In the genomic region with DNA sequence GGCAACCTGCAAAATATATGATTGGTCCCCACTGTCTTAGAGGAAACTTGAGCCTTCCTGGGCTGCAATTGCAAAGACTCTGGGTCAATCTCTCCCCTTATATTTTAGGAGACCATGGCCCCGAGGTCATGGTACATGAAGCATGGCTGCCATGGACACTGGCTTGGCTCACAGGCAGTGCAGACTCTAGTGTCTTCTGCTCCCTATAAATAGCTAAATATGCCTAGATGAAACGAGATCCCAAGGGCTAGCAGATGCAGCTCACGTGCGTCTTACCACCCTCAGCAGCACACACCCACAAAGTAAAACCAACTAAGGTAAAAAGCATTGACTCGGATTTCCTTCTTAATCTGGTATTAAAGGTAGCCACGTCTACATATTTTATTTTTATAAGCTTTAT, we compare ENCODE assay signal across 16 mouse cellular contexts.
DNase-seq lines count a peak whose midpoint lies in the region; ATAC-seq lines count a peak whose summit lies in the region.
"Had no signal": no experiment of that assay in that cellular context is flagged by ENCODE, and none has a peak within 500 bp of the region (broad histone marks: within the 10 kb centered on the region; RNA-seq: fewer than 3 reads in every experiment).

No protein-coding gene starts in this region.

- intact Hi-C loops in heart, postnatal 25 days (cut with DNase I), result no loop called here

- peaks cover 16% of the 10 kb centered on the region for H3K4me1 ChIP-seq in heart, embryonic 15.5 days (replicated peaks)
- H3K4me1 ChIP-seq in midbrain, embryonic 10.5 days, result peaks cover 10% of the 10 kb centered on the region
- no peaks in the 10 kb centered on the region for H3K4me1 ChIP-seq in midbrain, embryonic 16.5 days (ENCODE audit: control insufficient read depth, insufficient read depth, low read length)
- H3K4me1 ChIP-seq in embryonic facial prominence, embryonic 13.5 days, result peaks cover 12% of the 10 kb centered on the region
- H3K4me1 ChIP-seq: hindbrain, embryonic 15.5 days; liver, embryonic 12.5 days had no signal

- H3K4me3 ChIP-seq in heart, embryonic 15.5 days, result no peak overlapping the region
- H3K4me3 ChIP-seq in midbrain, embryonic 10.5 days, result no peak overlapping the region
- H3K4me3 ChIP-seq in midbrain, embryonic 16.5 days (ENCODE audit: low read depth, low read length), result no peak overlapping the region
- no peak overlapping the region for H3K4me3 ChIP-seq in embryonic facial prominence, embryonic 13.5 days
- H3K4me3 ChIP-seq: hindbrain, embryonic 15.5 days; liver, embryonic 12.5 days; midbrain, embryonic 12.5 days had no signal

- 0 out of 2 replicates have a peak overlapping the region, but pooled peaks have one; percentile 18 for H3K27ac ChIP-seq in heart, embryonic 15.5 days
- peak overlapping the region; percentile 73 for H3K27ac ChIP-seq in midbrain, embryonic 10.5 days (replicated peaks)
- no peak overlapping the region for H3K27ac ChIP-seq in midbrain, embryonic 16.5 days (ENCODE audit: low read length)
- H3K27ac ChIP-seq in embryonic facial prominence, embryonic 13.5 days, result peak overlapping the region; percentile 56; the same call in 1 of the 2 replicates
- H3K27ac ChIP-seq: hindbrain, embryonic 15.5 days; liver, embryonic 12.5 days; midbrain, embryonic 12.5 days had no signal

- H3K9ac ChIP-seq in heart, embryonic 15.5 days, result no peak overlapping the region
- H3K9ac ChIP-seq in midbrain, embryonic 16.5 days (ENCODE audit: low read depth, low read length), result no peak overlapping the region
- no peak overlapping the region for H3K9ac ChIP-seq in embryonic facial prominence, embryonic 13.5 days
- H3K9ac ChIP-seq: hindbrain, embryonic 15.5 days; liver, embryonic 12.5 days; midbrain, embryonic 12.5 days had no signal

- ATAC-seq in heart, embryonic 15.5 days (replicated peaks; ENCODE audit: insufficient number of reproducible peaks, insufficient read depth, low FRiP score, low read depth), result no peak
- ATAC-seq in midbrain, embryonic 16.5 days, result no peak
- no peak for ATAC-seq in embryonic facial prominence, embryonic 13.5 days (ENCODE audit: insufficient number of reproducible peaks, insufficient read depth, low FRiP score, low TSS enrichment, low read depth)
- ATAC-seq: forebrain, embryonic 14.5 days; liver, embryonic 12.5 days; lung, postnatal 0 days had no signal

- 47% methylated on average over 6 of the region's 6 CpGs for WGBS in heart, embryonic 15.5 days
- 63% methylated on average over 6 of the region's 6 CpGs for WGBS in midbrain, embryonic 10.5 days
- whole genome bisulfite sequencing in midbrain, embryonic 16.5 days, result 58% methylated on average over 6 of the region's 6 CpGs
- WGBS in embryonic facial prominence, embryonic 13.5 days, result 27% methylated on average over 6 of the region's 6 CpGs

- DNase-seq in heart, postnatal 25 days (ENCODE audit: low spot score), result no peak
- no peak for DNase-seq in midbrain, embryonic 10.5 days (ENCODE audit: low spot score)
- DNase-seq in mesoderm, embryonic 11.5 days (ENCODE audit: low read depth, low spot score), result peak; percentile 17
- DNase-seq in spleen, adult 12 weeks (ENCODE audit: low spot score), result no peak
- no peak for DNase-seq in adrenal gland, adult 18-20 months (ENCODE audit: low spot score in 2 of 2)
- DNase-seq: cerebellum, adult 18-20 months; kidney, adult 8-10 months; right cerebral cortex, postnatal 14 days had no signal

- no peaks in the 10 kb centered on the region for H3K9me3 ChIP-seq in heart, embryonic 15.5 days (replicated peaks)
- H3K9me3 ChIP-seq in midbrain, embryonic 10.5 days (replicated peaks), result no peaks in the 10 kb centered on the region
- no peaks in the 10 kb centered on the region for H3K9me3 ChIP-seq in midbrain, embryonic 16.5 days (replicated peaks; ENCODE audit: control insufficient read depth, low read length, poor library complexity, severe bottlenecking)
- H3K9me3 ChIP-seq in embryonic facial prominence, embryonic 13.5 days, result no peaks in the 10 kb centered on the region
- H3K9me3 ChIP-seq: hindbrain, embryonic 15.5 days; liver, embryonic 12.5 days; midbrain, embryonic 12.5 days had no signal

- no peak overlapping the region for H3K4me2 ChIP-seq in heart, embryonic 15.5 days
- H3K4me2 ChIP-seq in midbrain, embryonic 16.5 days (ENCODE audit: low read length), result no peak overlapping the region
- no peak overlapping the region for H3K4me2 ChIP-seq in embryonic facial prominence, embryonic 13.5 days
- H3K4me2 ChIP-seq: hindbrain, embryonic 15.5 days; liver, embryonic 12.5 days; midbrain, embryonic 12.5 days had no signal

- H3K27me3 ChIP-seq in heart, embryonic 15.5 days, result no peaks in the 10 kb centered on the region
- H3K27me3 ChIP-seq in midbrain, embryonic 10.5 days (ENCODE audit: low read depth, poor library complexity, severe bottlenecking), result no peaks in the 10 kb centered on the region
- no peaks in the 10 kb centered on the region for H3K27me3 ChIP-seq in midbrain, embryonic 16.5 days (ENCODE audit: control insufficient read depth, insufficient read depth, low read depth, low read length)
- H3K27me3 ChIP-seq in embryonic facial prominence, embryonic 13.5 days, result no peaks in the 10 kb centered on the region
- H3K27me3 ChIP-seq: hindbrain, embryonic 15.5 days; liver, embryonic 12.5 days; midbrain, embryonic 12.5 days had no signal

- H3K36me3 ChIP-seq in heart, embryonic 15.5 days, result no peaks in the 10 kb centered on the region
- no peaks in the 10 kb centered on the region for H3K36me3 ChIP-seq in midbrain, embryonic 10.5 days
- H3K36me3 ChIP-seq in midbrain, embryonic 16.5 days (ENCODE audit: control insufficient read depth, insufficient read depth, low read length), result no peaks in the 10 kb centered on the region
- H3K36me3 ChIP-seq in embryonic facial prominence, embryonic 13.5 days, result no peaks in the 10 kb centered on the region
- H3K36me3 ChIP-seq: hindbrain, embryonic 15.5 days; liver, embryonic 12.5 days; midbrain, embryonic 12.5 days had no signal
